Mouse (Mus musculus) cortical plate, adult 2 months (tissue): ENCODE results near the gene 1700008P02Rik.
"Not testable (repeated sequence)": the region's sequence is repeated elsewhere in the genome, so short reads cannot be mapped to it uniquely, and the experiment has no call there.

Experiments
- CTCF ChIP-seq: fragments of 200-500 bp; IDR thresholded peaks from 2 replicates; pipeline ENCODE4 v1.5.1; 2011; ENCODE audit warnings: mild to moderate bottlenecking, control low read depth, low read length; ENCODE audit not compliant: insufficient read depth; ENCODE audit errors: extremely low read depth
- POLR2A ChIP-seq: fragments of 200-500 bp; IDR thresholded peaks from 2 replicates; pipeline ENCODE4 v1.6.1; 2011; ENCODE audit warnings: mild to moderate bottlenecking, low read length, control low read depth; ENCODE audit not compliant: insufficient read depth; ENCODE audit errors: extremely low read depth

- not testable (repeated sequence) for TF ChIP-seq CTCF, POLR2A
Observed at GRCm38 (mm10) chr3:6638151-6638550, 17.9 kb upstream of the 1700008P02Rik start.
